Mouse (Mus musculus) retina, embryonic 14.5 days (tissue): ENCODE results near the gene Dazl.
"Not testable (repeated sequence)": the region's sequence is repeated elsewhere in the genome, so short reads cannot be mapped to it uniquely, and the experiment has no call there.

ENCODE experiments used
- DNase-seq: peaks from one replicate; pipeline ENCODE4 v3.0.0-alpha.2; 2015; ENCODE audit warnings: low spot score

The Dazl gene

GRCm38 (mm10) chr17:50291485-50292200 is 1.8 kb downstream of the Dazl start:
- DNase-seq: peak; percentile 80

GRCm38 (mm10) chr17:50284845-50285244 is 8.6 kb downstream of the Dazl start:
- no peak for DNase-seq

- not testable (repeated sequence) for DNase-seq
Observed at GRCm38 (mm10) chr17:50261615-50262014, 31.8 kb downstream of the Dazl start.

- no peak for DNase-seq
Observed at GRCm38 (mm10) chr17:50260856-50261255, 32.6 kb downstream of the Dazl start.

GRCm38 (mm10) chr17:50246605-50247004 is 46.8 kb downstream of the Dazl start:
- no peak for DNase-seq

- DNase-seq: no peak
Observed at GRCm38 (mm10) chr17:50244675-50245074, 48.8 kb downstream of the Dazl start.

GRCm38 (mm10) chr17:50243326-50243725 is 50.1 kb downstream of the Dazl start:
- no peak for DNase-seq

GRCm38 (mm10) chr17:50237818-50238610 is 55.4 kb downstream of the Dazl start:
- DNase-seq: no peak

- peak; percentile 88 for DNase-seq
Observed at GRCm38 (mm10) chr17:50237436-50237709, 56.1 kb downstream of the Dazl start.

GRCm38 (mm10) chr17:50236702-50237435 is 56.6 kb downstream of the Dazl start:
- peak; percentile 86 for DNase-seq

GRCm38 (mm10) chr17:50235943-50236701 is 57.3 kb downstream of the Dazl start:
- DNase-seq: peak; percentile 68

GRCm38 (mm10) chr17:50233956-50234355 is 59.5 kb downstream of the Dazl start:
- DNase-seq: no peak

GRCm38 (mm10) chr17:50232821-50233220 is 60.6 kb downstream of the Dazl start:
- DNase-seq: no peak

GRCm38 (mm10) chr17:50231206-50231605 is 62.2 kb downstream of the Dazl start:
- DNase-seq: no peak

GRCm38 (mm10) chr17:50229534-50229933 is 63.9 kb downstream of the Dazl start:
- DNase-seq: no peak
